Mouse (Mus musculus): ENCODE measurements around the gene Ovca2.

DNA sequence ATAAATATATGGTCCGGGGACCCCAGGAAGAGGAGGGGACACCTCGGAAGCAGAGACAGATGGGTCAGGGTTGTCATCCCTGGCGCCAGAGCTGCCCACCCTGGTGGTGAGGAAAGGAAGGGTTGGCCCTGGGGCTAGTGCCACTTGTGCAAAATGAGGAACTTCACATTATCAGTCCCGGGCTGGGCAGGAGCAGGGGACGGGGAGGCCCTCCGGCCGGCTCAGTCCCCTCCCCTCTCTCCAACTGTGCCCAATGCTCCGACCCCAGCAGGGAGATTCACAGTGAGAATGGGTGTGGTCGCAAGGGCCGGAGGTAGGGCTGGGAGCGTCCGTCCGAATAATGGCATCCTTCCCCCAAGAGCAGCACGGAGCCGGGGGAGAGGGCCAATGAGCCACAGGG is 13.9 kb downstream of the Ovca2 start:
- TF ChIP-seq CTCF (IDR thresholded peaks at IDR 0.05; ENCODE audit: borderline replicate concordance, control insufficient read depth, extremely low read depth, insufficient read depth, low read length, poor library complexity) (no peak), POLR2A (IDR thresholded peaks at IDR 0.05; ENCODE audit: control insufficient read depth, extremely low read depth, insufficient read depth, low read length, poor library complexity) (no peak)

Data from thymus, adult 2 months (tissue).